Mouse (Mus musculus): ENCODE measurements around the gene Jmjd8.

The Jmjd8 gene

GRCm38 (mm10) chr17:25832436-25833290, 4.0 kb downstream of the Jmjd8 start:
- in situ Hi-C loops (cut with MboI), result no loop called here

- in situ Hi-C loops (cut with MboI), result no loop called here
These were observed 4.6 kb downstream of the Jmjd8 start, which contains the start of gene Stub1 for GRCm38 (mm10) chr17:25833291-25833663. TSS of gene Stub1 (minus strand) at chr17:25833404.

GRCm38 (mm10) chr17:25833961-25834594, 5.4 kb downstream of the Jmjd8 start:
- in situ Hi-C loops (cut with MboI), result no loop called here

- in situ Hi-C loops (cut with MboI), result no loop called here
These were observed 6.0 kb downstream of the Jmjd8 start for GRCm38 (mm10) chr17:25834595-25835222.

DNA sequence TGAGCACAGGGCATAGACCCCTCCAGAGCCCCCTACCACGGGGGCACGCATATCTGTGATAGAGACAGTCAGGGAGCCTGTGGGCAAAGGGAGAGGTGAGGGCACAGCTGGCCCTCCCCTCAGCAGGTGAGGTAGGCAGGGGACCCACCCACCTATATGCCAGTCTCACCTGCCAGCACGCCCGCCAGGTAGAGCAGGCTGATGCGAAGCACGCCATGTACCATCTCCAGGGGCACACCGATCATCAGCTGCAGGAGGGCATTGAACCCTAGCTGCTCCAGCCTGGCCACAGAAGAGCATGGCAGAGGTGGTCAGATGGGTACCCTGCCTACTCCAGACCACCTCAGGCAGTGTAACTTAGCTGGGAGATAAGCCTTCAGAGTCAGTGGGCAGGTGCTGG, 6.6 kb downstream of the Jmjd8 start:
- in situ Hi-C loops (cut with MboI), result no loop called here

DNA sequence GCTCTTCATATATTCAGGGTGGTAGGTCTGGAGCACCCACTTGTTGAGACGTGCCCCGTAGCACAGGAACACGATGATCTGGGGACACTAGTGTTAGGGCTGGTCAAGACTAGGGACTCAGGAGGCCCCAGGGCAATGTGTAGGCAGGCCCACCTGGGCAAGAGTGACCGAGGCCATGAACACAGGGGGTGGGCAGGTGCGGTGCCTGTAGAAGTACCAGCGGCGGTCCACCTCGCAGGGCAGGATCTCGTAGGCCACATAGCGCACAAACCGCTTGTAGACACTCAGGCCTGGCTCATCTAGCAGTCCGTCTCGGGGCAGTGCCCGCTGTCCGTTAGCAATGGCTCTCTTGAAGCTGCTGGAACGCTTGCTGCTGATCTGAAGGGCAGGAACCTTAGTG, 7.1 kb downstream of the Jmjd8 start:
- in situ Hi-C loops (cut with MboI), result no loop called here

GRCm38 (mm10) chr17:25836397-25837075, 7.9 kb downstream of the Jmjd8 start:
- in situ Hi-C loops (cut with MboI), result no loop called here

- in situ Hi-C loops (cut with MboI), result no loop called here
These were observed 8.4 kb downstream of the Jmjd8 start, which contains the start of gene Rhbdl1 for GRCm38 (mm10) chr17:25837076-25837410. TSS of gene Rhbdl1 (minus strand) at chr17:25837295.

DNA sequence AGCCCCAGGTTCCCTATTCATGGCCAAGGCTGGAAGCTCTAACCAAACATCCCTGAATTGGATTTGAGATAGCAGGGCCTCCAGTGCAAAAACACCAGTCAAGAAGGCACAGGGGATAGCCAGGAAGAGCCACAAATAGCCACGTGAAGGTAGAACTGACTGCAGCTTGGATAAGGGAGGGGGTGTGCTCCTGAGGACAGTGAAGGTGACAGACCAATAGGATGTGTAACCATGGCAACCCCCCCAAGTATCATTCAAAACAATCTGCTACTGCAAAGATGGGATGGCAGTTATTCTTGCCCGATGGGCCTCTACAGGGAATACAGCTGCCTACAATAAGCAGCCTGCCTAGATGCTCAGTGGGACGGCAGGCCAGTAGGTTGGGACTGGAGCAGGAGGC, 8.9 kb downstream of the Jmjd8 start:
- in situ Hi-C loops (cut with MboI), result no loop called here

GRCm38 (mm10) chr17:25838904-25839303, 10.2 kb downstream of the Jmjd8 start:
- in situ Hi-C loops (cut with MboI), result no loop called here

- in situ Hi-C loops (cut with MboI), result no loop called here
These were observed 11.0 kb downstream of the Jmjd8 start for GRCm38 (mm10) chr17:25839455-25840235.

DNA sequence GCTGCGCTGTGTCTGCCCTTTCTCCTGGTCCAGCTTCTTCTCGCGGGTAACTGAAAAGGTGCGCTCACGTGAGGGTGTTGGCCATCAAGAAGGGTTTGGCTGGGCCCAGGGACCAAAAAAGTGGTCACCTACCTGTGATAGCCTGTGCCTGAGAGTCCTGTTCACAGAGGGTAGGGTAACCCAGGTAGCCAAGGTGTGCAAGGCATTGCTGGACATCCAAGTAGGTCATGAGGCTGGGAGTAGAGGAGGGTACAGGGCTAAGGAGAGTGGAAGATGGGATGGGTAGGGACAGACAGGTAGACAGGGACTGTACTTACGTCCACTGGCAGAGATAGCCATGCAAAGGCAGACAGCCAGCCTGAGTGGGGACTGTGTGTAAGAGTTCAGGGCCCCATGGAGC, 11.9 kb downstream of the Jmjd8 start:
- in situ Hi-C loops (cut with MboI), result no loop called here

- in situ Hi-C loops (cut with MboI), result no loop called here
These were observed 12.6 kb downstream of the Jmjd8 start, which contains the start of gene Gm20683 for GRCm38 (mm10) chr17:25841117-25841880. TSS of gene Gm20683 (minus strand) at chr17:25841763.

DNA sequence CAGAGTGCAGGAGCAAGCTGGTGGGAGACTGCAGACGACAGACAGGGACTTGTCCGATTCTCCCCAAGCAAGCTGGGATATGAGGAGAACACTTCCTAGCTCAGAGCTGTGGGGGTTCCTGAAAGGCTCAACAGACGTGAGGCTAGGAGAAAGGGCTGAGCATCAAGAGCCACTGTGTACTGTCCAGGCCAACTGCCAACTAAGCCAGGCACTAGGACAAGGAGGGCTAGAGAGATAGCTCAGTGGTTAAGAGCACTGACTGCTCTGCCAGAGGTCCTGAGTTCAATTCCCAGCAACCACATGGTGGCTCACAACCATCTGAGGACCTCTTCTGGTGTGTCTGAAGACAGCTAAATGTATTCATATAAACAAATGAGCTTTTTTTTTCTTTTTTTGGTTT, 13.8 kb downstream of the Jmjd8 start:
- in situ Hi-C loops (cut with MboI), result no loop called here

- in situ Hi-C loops (cut with MboI), result no loop called here
These were observed 14.5 kb downstream of the Jmjd8 start for GRCm38 (mm10) chr17:25843122-25843521.

DNA sequence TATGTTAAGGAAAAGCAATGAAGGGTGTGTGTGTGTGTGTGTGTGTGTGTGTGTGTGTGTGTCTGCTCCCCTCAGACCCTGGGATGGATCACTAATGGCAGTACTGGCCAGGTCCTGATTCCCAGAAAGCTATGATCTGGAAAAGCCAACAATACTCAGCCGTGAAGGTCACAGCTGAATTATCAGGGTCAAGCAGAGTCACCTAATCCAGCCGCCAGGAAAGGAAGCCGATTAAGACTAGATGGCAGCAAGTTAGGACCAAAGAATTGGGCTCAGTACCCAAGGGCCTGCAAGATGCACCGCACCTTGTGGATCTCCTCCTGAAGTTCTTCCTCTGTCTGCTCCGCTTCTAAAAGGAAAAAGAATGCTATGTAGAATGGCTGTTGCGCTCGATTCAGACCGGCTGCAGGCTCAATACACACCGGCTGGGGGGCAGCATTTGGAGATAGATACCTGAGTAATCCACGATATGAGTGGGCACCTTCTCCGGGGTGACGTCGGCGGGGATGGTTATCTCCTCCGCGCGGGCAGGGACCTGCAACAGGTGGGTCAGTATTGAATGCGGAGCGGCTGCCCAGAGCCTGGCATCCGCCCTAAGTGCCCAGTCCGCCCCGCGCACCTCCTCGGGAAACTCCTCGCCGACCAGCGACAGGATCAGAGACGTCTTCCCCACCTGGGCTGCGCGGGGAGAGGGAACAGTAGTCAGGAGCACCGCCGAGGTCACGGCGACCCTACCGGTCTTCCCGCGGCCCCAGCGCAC, 15.1 kb downstream of the Jmjd8 start:
- in situ Hi-C loops (cut with MboI), result no loop called here

GRCm38 (mm10) chr17:25844396-25844901, 15.8 kb downstream of the Jmjd8 start, which contains the start of gene Rhot2:
TSS of gene Rhot2 (minus strand) at chr17:25844851.
- in situ Hi-C loops (cut with MboI), result no loop called here

- in situ Hi-C loops (cut with MboI), result no loop called here
These were observed 31.6 kb downstream of the Jmjd8 start for GRCm38 (mm10) chr17:25860229-25860628.

GRCm38 (mm10) chr17:25860832-25861703, 32.4 kb downstream of the Jmjd8 start, which contains the start of gene Wdr90:
TSS of gene Wdr90 (minus strand) at chr17:25861501.
- in situ Hi-C loops (cut with MboI), result no loop called here

All from mature B cell (primary cell).